Comparison of ENCODE assay signal across 7 mouse cellular contexts in the genomic region with DNA sequence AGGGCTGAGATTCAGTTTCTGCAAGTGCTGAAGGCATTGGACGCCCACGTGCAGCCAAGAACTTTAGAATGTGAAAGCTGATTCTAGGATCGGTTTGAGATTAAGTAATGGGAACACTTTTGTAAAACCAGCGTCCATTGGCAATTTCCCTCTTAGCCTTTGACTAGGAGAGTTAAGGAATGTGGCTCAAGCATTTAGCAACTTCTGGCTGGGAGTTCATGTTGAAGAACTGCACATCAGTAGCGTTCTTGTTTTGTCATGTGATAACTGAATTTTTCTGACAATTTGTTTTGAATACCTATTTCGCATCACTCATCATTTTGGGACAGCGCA. TPM values are rescaled to one million over a fixed set of nuclear protein-coding genes. Genes with fewer than 3 reads are reported as not detected.
DNase-seq lines count a peak whose midpoint lies in the region; ATAC-seq and TF ChIP-seq lines count a peak whose summit lies in the region.

No protein-coding gene starts in this region.

- 40% methylated on average over 7 of the region's 7 CpGs for WGBS in forebrain, embryonic 12.5 days
- 36% methylated on average over 7 of the region's 7 CpGs for WGBS in limb, embryonic 14.5 days
- 34% methylated on average over 7 of the region's 7 CpGs for WGBS in stomach, embryonic 16.5 days

- peaks cover 23% of the 10 kb centered on the region for H3K4me1 ChIP-seq in megakaryocyte, embryonic 14.5 days
- H3K4me1 ChIP-seq in forebrain, embryonic 12.5 days: peaks cover 8% of the 10 kb centered on the region; the same call in 1 of the 2 replicates
- H3K4me1 ChIP-seq in limb, embryonic 14.5 days (ENCODE audit: control insufficient read depth, insufficient read depth, low read length): peaks cover 8% of the 10 kb centered on the region
- peaks cover 2% of the 10 kb centered on the region; the same call in 1 of the 2 replicates for H3K4me1 ChIP-seq in stomach, embryonic 16.5 days (ENCODE audit: control insufficient read depth, insufficient read depth, low read length)

- no peak overlapping the region; the same call in 1 of the 2 replicates for H3K27ac ChIP-seq in forebrain, embryonic 12.5 days
- no peak overlapping the region for H3K27ac ChIP-seq in limb, embryonic 14.5 days (replicated peaks; ENCODE audit: low read depth, low read length)
- H3K27ac ChIP-seq in stomach, embryonic 16.5 days (ENCODE audit: low read length): peak overlapping the region; percentile 89

- peaks cover 9% of the 10 kb centered on the region for H3K36me3 ChIP-seq in megakaryocyte, embryonic 14.5 days (replicated peaks; ENCODE audit: low read length)
- H3K36me3 ChIP-seq in forebrain, embryonic 12.5 days (replicated peaks): peaks cover 3% of the 10 kb centered on the region; the same call in 1 of the 2 replicates
- H3K36me3 ChIP-seq in limb, embryonic 14.5 days (ENCODE audit: control insufficient read depth, insufficient read depth, low read length): peaks cover 6% of the 10 kb centered on the region; the same call in 1 of the 2 replicates
- H3K36me3 ChIP-seq in stomach, embryonic 16.5 days (ENCODE audit: control insufficient read depth, insufficient read depth, low read length): no peaks in the 10 kb centered on the region

- H3K9me3 ChIP-seq in megakaryocyte, embryonic 14.5 days: no peaks in the 10 kb centered on the region
- H3K9me3 ChIP-seq in forebrain, embryonic 12.5 days: no peaks in the 10 kb centered on the region
- no peaks in the 10 kb centered on the region for H3K9me3 ChIP-seq in limb, embryonic 14.5 days (ENCODE audit: control insufficient read depth, low read length)
- H3K9me3 ChIP-seq in stomach, embryonic 16.5 days (replicated peaks; ENCODE audit: control insufficient read depth, low read length): no peaks in the 10 kb centered on the region

- no peak for TF ChIP-seq POLR2A in limb, embryonic 14.5 days (IDR thresholded peaks at IDR 0.05; ENCODE audit: borderline replicate concordance, extremely low read depth, insufficient read depth, insufficient read length)

- peaks cover 2% of the 10 kb centered on the region for H3K27me3 ChIP-seq in megakaryocyte, embryonic 14.5 days (replicated peaks)
- no peaks in the 10 kb centered on the region for H3K27me3 ChIP-seq in forebrain, embryonic 12.5 days
- H3K27me3 ChIP-seq in limb, embryonic 14.5 days (ENCODE audit: control insufficient read depth, insufficient read depth, low read length): no peaks in the 10 kb centered on the region
- no peaks in the 10 kb centered on the region for H3K27me3 ChIP-seq in stomach, embryonic 16.5 days (ENCODE audit: control insufficient read depth, insufficient read depth, low read length)

- peak overlapping the region; percentile 71 for H3K4me2 ChIP-seq in forebrain, embryonic 12.5 days
- H3K4me2 ChIP-seq in limb, embryonic 14.5 days (replicated peaks; ENCODE audit: low read depth, low read length, severe bottlenecking): peak overlapping the region; percentile 78
- H3K4me2 ChIP-seq in stomach, embryonic 16.5 days (ENCODE audit: low read depth, low read length): peak overlapping the region; percentile 80

- H3K9ac ChIP-seq in forebrain, embryonic 12.5 days: peak overlapping the region; percentile 72
- H3K9ac ChIP-seq in limb, embryonic 14.5 days (ENCODE audit: low read depth, low read length, severe bottlenecking): peak overlapping the region; percentile 81
- peak overlapping the region; percentile 89 for H3K9ac ChIP-seq in stomach, embryonic 16.5 days (ENCODE audit: low read length)

- no peak for DNase-seq in limb, embryonic 14.5 days (ENCODE audit: low spot score)
- no peak for DNase-seq in cerebellum, postnatal 4 days (ENCODE audit: low spot score in 2 of 2)
- DNase-seq in embryo, embryonic 10 days (ENCODE audit: low spot score): no peak

- H3K4me3 ChIP-seq in megakaryocyte, embryonic 14.5 days (replicated peaks): peak overlapping the region; percentile 93
- H3K4me3 ChIP-seq in forebrain, embryonic 12.5 days (replicated peaks): peak overlapping the region; percentile 70
- H3K4me3 ChIP-seq in limb, embryonic 14.5 days (replicated peaks; ENCODE audit: low read length): peak overlapping the region; percentile 78
- peak overlapping the region; percentile 95 for H3K4me3 ChIP-seq in stomach, embryonic 16.5 days (replicated peaks; ENCODE audit: low read length)

- no peak for ATAC-seq in megakaryocyte, adult 5-6 weeks (ENCODE audit: poor library complexity, severe bottlenecking)
- no peak; the same call in none of the 2 replicates for ATAC-seq in forebrain, embryonic 12.5 days (ENCODE audit: low FRiP score)
- peak; percentile 14; the same call in 1 of the 2 replicates for ATAC-seq in limb, embryonic 14.5 days (ENCODE audit: low FRiP score, low read depth)
- ATAC-seq in stomach, embryonic 16.5 days (ENCODE audit: insufficient read depth, low FRiP score): 0 out of 2 replicates have a peak, but pooled peaks have one; percentile 7

RNA-seq across cellular contexts. Expression of a gene that starts 0.3 kb away (rescaled TPM):
- 3.3 TPM in 1 of 2 replicates, not detected in the other for polyA plus RNA-seq in megakaryocyte, embryonic 14.5 days (2012; ENCODE audit: insufficient read depth, low replicate concordance)
- 7.4 and 9.8 TPM in 2 replicates for total RNA-seq in megakaryocyte, adult 5-6 weeks (2015)
- total RNA-seq in megakaryocyte, adult 5-6 weeks (2017): 3.7 and 7.0 TPM in 2 replicates
- polyA plus RNA-seq in forebrain, embryonic 12.5 days (2016; fragmentation: Nextera tagmentation; extraction: Ambion mirVana): 95.0 and 101 TPM in 2 replicates
- polyA plus RNA-seq in limb, embryonic 14.5 days (2012; rRNA removed): 23.4 and 38.4 TPM in 2 replicates
- 68.9 and 70.0 TPM in 2 replicates for polyA plus RNA-seq in limb, embryonic 14.5 days (2014; fragmentation: Nextera tagmentation; extraction: Ambion mirVana)
- polyA plus RNA-seq in stomach, embryonic 16.5 days (2015; fragmentation: Nextera tagmentation; extraction: Ambion mirVana): 56.0 and 58.5 TPM in 2 replicates

RNA-seq across cellular contexts. Expression of a gene that starts 49.4 kb away (rescaled TPM):
- 7.0 and 8.6 TPM in 2 replicates for polyA plus RNA-seq in megakaryocyte, embryonic 14.5 days (2012; ENCODE audit: insufficient read depth, low replicate concordance)
- total RNA-seq in megakaryocyte, adult 5-6 weeks (2015): 31.0 and 37.9 TPM in 2 replicates
- total RNA-seq in megakaryocyte, adult 5-6 weeks (2017): 44.8 and 49.2 TPM in 2 replicates
- polyA plus RNA-seq in forebrain, embryonic 12.5 days (2016; fragmentation: Nextera tagmentation; extraction: Ambion mirVana): 134 and 141 TPM in 2 replicates
- 30.1 and 48.5 TPM in 2 replicates for polyA plus RNA-seq in limb, embryonic 14.5 days (2012; rRNA removed)
- polyA plus RNA-seq in limb, embryonic 14.5 days (2014; fragmentation: Nextera tagmentation; extraction: Ambion mirVana): 97.8 and 101 TPM in 2 replicates
- 89.4 and 90.3 TPM in 2 replicates for polyA plus RNA-seq in stomach, embryonic 16.5 days (2015; fragmentation: Nextera tagmentation; extraction: Ambion mirVana)

Comparison
In these comparisons a context has a peak if more than half of its experiments do, and no peak if none do; other contexts are left out.
1. ATAC-seq: peak in limb, embryonic 14.5 days (single experiment) and stomach, embryonic 16.5 days (single experiment); none in megakaryocyte, adult 5-6 weeks (single experiment) and forebrain, embryonic 12.5 days (single experiment).
2. Peak in every context shown above with its lines, with median percentiles within 50 percentile points of each other: H3K4me3 ChIP-seq, H3K4me2 ChIP-seq and H3K9ac ChIP-seq.